Mouse (Mus musculus) stomach, embryonic 14.5 days (tissue): ENCODE data around the gene Ccdc170. TPM values are rescaled to one million over a fixed set of nuclear protein-coding genes. Genes with fewer than 3 reads are reported as not detected.

ENCODE experiments used
- ATAC-seq: fragments of 200-750 bp; cut with Nextera tagmentation; 2 replicates; pipeline ENCODE4 v1.8.0; 2017; ENCODE audit warnings: low read depth, moderate TSS enrichment; ENCODE audit not compliant: insufficient number of reproducible peaks, insufficient read depth, low FRiP score
- H3K27ac ChIP-seq: fragments of 300-500 bp; sonication (generic); 2 replicates; pipeline ENCODE4 v1.5.1; 2014; ENCODE audit warnings: mild to moderate bottlenecking, low read length, moderate library complexity, mixed read lengths
- H3K27me3 ChIP-seq: fragments of 300-500 bp; sonication (generic); 2 replicates; pipeline ENCODE4 v1.6.1; 2014; ENCODE audit warnings: low read length, control low read depth, mixed read lengths; ENCODE audit not compliant: control insufficient read depth, insufficient read depth
- H3K36me3 ChIP-seq: fragments of 300-500 bp; sonication (generic); 2 replicates; pipeline ENCODE4 v1.6.1; 2014; ENCODE audit warnings: mild to moderate bottlenecking, control low read depth, low read length, moderate library complexity, mixed read lengths; ENCODE audit not compliant: control insufficient read depth, insufficient read depth
- H3K4me1 ChIP-seq: fragments of 300-500 bp; sonication (generic); 2 replicates; pipeline ENCODE4 v1.6.1; 2014; ENCODE audit warnings: low read length, control low read depth, mixed read lengths; ENCODE audit not compliant: control insufficient read depth, insufficient read depth
- H3K4me2 ChIP-seq: fragments of 300-500 bp; sonication (generic); replicated peaks from 2 replicates; pipeline ENCODE4 v1.6.1; 2014; ENCODE audit warnings: low read depth, low read length, control low read depth
- H3K4me3 ChIP-seq: fragments of 300-500 bp; sonication (generic); 2 replicates; pipeline ENCODE4 v1.5.1; 2014; ENCODE audit warnings: low read depth, low read length, control low read depth
- H3K9ac ChIP-seq: fragments of 300-500 bp; sonication (generic); replicated peaks from 2 replicates; pipeline ENCODE4 v1.6.1; 2014; ENCODE audit warnings: low read depth, mild to moderate bottlenecking, control low read depth, low read length, moderate library complexity, mixed read lengths
- H3K9me3 ChIP-seq: fragments of 300-500 bp; sonication (generic); 2 replicates; pipeline ENCODE4 v1.6.1; 2016; ENCODE audit warnings: low read depth, low read length, control low read depth; ENCODE audit not compliant: control insufficient read depth
- WGBS: fragments of 180-500 bp; shearing (Covaris S2); extraction: QIAGEN DNeasy Blood & Tissue Kit; methylation state at CpG from one replicate; pipeline ENCODE4 v1.1.7; 2014; 5-methylcytosine and 5-hydroxymethylcytosine counted together
- polyA plus RNA-seq: library from polyadenylated mRNA; unstranded; fragments of >200 nt; fragmentation: Nextera tagmentation; extraction: Ambion mirVana; gene quantifications from 2 replicates; pipeline ENCODE4 v1.2.1, GENCODE M21; 2014

Ccdc170 gene
- polyA plus RNA-seq, 1 experiment from 2014 or later = not detected

- Histone ChIP-seq H3K4me2 (no peak overlapping the region), H3K4me3 (no peak overlapping the region), H3K9me3 (no peaks in the 10 kb centered on the region), H3K9ac (no peak overlapping the region), H3K27me3 (no peaks in the 10 kb centered on the region), H3K27ac (no peak overlapping the region), H3K4me1 (no peaks in the 10 kb centered on the region), H3K36me3 (no peaks in the 10 kb centered on the region)
- ATAC-seq = no peak
- WGBS = 55% methylated on average over 4 of the region's 4 CpGs
Observed at GRCm38 (mm10) chr10:4559132-4559531, 76.8 kb downstream of the Ccdc170 start.

- ATAC-seq = no peak
- Histone ChIP-seq H3K9ac (no peak overlapping the region), H3K4me1 (no peaks in the 10 kb centered on the region), H3K4me3 (no peak overlapping the region), H3K27me3 (no peaks in the 10 kb centered on the region), H3K36me3 (no peaks in the 10 kb centered on the region), H3K9me3 (no peaks in the 10 kb centered on the region), H3K27ac (no peak overlapping the region), H3K4me2 (no peak overlapping the region)
- 78% methylated on average over 1 of the region's 1 CpGs for WGBS
Observed at GRCm38 (mm10) chr10:4565148-4565547, 82.8 kb downstream of the Ccdc170 start.

- H3K4me1 ChIP-seq = no peaks in the 10 kb centered on the region
- H3K9ac ChIP-seq = no peak overlapping the region
- no peak overlapping the region for H3K4me3 ChIP-seq
- no peaks in the 10 kb centered on the region for H3K27me3 ChIP-seq
- no peaks in the 10 kb centered on the region for H3K9me3 ChIP-seq
- ATAC-seq = no peak
- 90% methylated on average over 4 of the region's 4 CpGs for WGBS
- no peak overlapping the region for H3K27ac ChIP-seq
- no peak overlapping the region for H3K4me2 ChIP-seq
- H3K36me3 ChIP-seq = no peaks in the 10 kb centered on the region
Observed at GRCm38 (mm10) chr10:4570778-4571177, 88.5 kb downstream of the Ccdc170 start.

- H3K4me1 ChIP-seq = no peaks in the 10 kb centered on the region
- 78% methylated on average over 4 of the region's 4 CpGs for WGBS
- no peaks in the 10 kb centered on the region for H3K27me3 ChIP-seq
- no peak overlapping the region for H3K9ac ChIP-seq
- ATAC-seq = no peak
- no peaks in the 10 kb centered on the region for H3K9me3 ChIP-seq
- H3K36me3 ChIP-seq = no peaks in the 10 kb centered on the region
- no peak overlapping the region for H3K4me3 ChIP-seq
- H3K4me2 ChIP-seq = no peak overlapping the region
- H3K27ac ChIP-seq = no peak overlapping the region
Observed at GRCm38 (mm10) chr10:4571304-4571703, 89.0 kb downstream of the Ccdc170 start.

- no peak overlapping the region for H3K4me2 ChIP-seq
- no peak overlapping the region for H3K4me3 ChIP-seq
- H3K36me3 ChIP-seq = no peaks in the 10 kb centered on the region
- H3K27me3 ChIP-seq = no peaks in the 10 kb centered on the region
- no peak overlapping the region for H3K27ac ChIP-seq
- WGBS = 88% methylated on average over 5 of the region's 5 CpGs
- H3K4me1 ChIP-seq = no peaks in the 10 kb centered on the region
- H3K9ac ChIP-seq = no peak overlapping the region
- no peaks in the 10 kb centered on the region for H3K9me3 ChIP-seq
- no peak for ATAC-seq
Observed at GRCm38 (mm10) chr10:4581905-4582304, 99.6 kb downstream of the Ccdc170 start.

- Histone ChIP-seq H3K4me3 (no peak overlapping the region), H3K36me3 (no peaks in the 10 kb centered on the region), H3K4me1 (no peaks in the 10 kb centered on the region), H3K4me2 (no peak overlapping the region), H3K9ac (no peak overlapping the region), H3K27me3 (no peaks in the 10 kb centered on the region), H3K9me3 (no peaks in the 10 kb centered on the region), H3K27ac (no peak overlapping the region)
- 83% methylated on average over 6 of the region's 6 CpGs for WGBS
- no peak for ATAC-seq
Observed at GRCm38 (mm10) chr10:4586691-4587090, 104.4 kb downstream of the Ccdc170 start.

GRCm38 (mm10) chr10:4589576-4589975 lies 107.3 kb downstream of the Ccdc170 start:
- Histone ChIP-seq H3K36me3 (no peaks in the 10 kb centered on the region), H3K27me3 (no peaks in the 10 kb centered on the region), H3K9ac (no peak overlapping the region), H3K4me3 (no peak overlapping the region), H3K9me3 (no peaks in the 10 kb centered on the region), H3K4me1 (no peaks in the 10 kb centered on the region), H3K4me2 (no peak overlapping the region), H3K27ac (no peak overlapping the region)
- no peak for ATAC-seq
- 75% methylated on average over 4 of the region's 4 CpGs for WGBS

- H3K4me2 ChIP-seq = no peak overlapping the region
- H3K4me3 ChIP-seq = no peak overlapping the region
- WGBS = 64% methylated on average over 8 of the region's 8 CpGs
- no peaks in the 10 kb centered on the region for H3K36me3 ChIP-seq
- H3K27me3 ChIP-seq = no peaks in the 10 kb centered on the region
- no peak for ATAC-seq
- H3K27ac ChIP-seq = no peak overlapping the region
- H3K9me3 ChIP-seq = no peaks in the 10 kb centered on the region
- H3K4me1 ChIP-seq = no peaks in the 10 kb centered on the region
- H3K9ac ChIP-seq = no peak overlapping the region
Observed at GRCm38 (mm10) chr10:4590956-4591355, 108.7 kb downstream of the Ccdc170 start.

- no peak overlapping the region for H3K4me2 ChIP-seq
- H3K36me3 ChIP-seq = no peaks in the 10 kb centered on the region
- no peak overlapping the region for H3K27ac ChIP-seq
- no peaks in the 10 kb centered on the region for H3K4me1 ChIP-seq
- no peaks in the 10 kb centered on the region for H3K9me3 ChIP-seq
- no peak for ATAC-seq
- H3K4me3 ChIP-seq = no peak overlapping the region
- H3K9ac ChIP-seq = no peak overlapping the region
- WGBS = 65% methylated on average over 4 of the region's 4 CpGs
- H3K27me3 ChIP-seq = no peaks in the 10 kb centered on the region
Observed at GRCm38 (mm10) chr10:4593828-4594227, 111.5 kb downstream of the Ccdc170 start.
